Comparison of ENCODE assay signal across 15 mouse cellular contexts in the genomic region with DNA sequence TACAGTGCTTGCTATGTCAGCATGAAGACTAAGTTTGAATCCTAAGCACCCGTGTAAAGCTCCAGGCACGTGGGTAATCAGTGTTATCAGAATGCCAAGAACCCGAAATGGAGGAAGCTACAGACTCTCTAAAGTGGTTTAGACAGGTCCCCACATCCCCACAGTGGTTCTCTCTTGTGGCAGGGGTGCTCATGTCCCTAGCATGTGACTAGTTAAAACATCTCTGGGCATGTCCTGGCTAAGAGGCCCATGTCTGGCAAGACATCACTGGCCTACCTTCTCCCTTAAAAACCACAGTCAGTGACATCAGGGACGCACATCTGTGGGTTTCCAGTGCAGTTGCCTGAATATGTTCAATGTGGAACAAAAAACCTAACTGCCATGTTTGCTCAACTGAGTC.
DNase-seq lines count a peak whose midpoint lies in the region; ATAC-seq and TF ChIP-seq lines count a peak whose summit lies in the region.
"Had no signal": no experiment of that assay in that cellular context is flagged by ENCODE, and none has a peak within 500 bp of the region (broad histone marks: within the 10 kb centered on the region; RNA-seq: fewer than 3 reads in every experiment).

No protein-coding gene starts in this region.

- peak overlapping the region; percentile 60 for H3K27ac ChIP-seq in heart, adult 2 months
- peak overlapping the region; percentile 72 for H3K27ac ChIP-seq in kidney, adult 2 months (ENCODE audit: insufficient read depth, low read depth, low read length)
- H3K27ac ChIP-seq in cortical plate, adult 2 months (ENCODE audit: insufficient read depth, low read length), result 0 out of 2 replicates have a peak overlapping the region, but pooled peaks have one; percentile 69
- no peak overlapping the region for H3K27ac ChIP-seq in stomach, postnatal 0 days (replicated peaks)
- no peak overlapping the region for H3K27ac ChIP-seq in midbrain, embryonic 10.5 days (replicated peaks)
- H3K27ac ChIP-seq: forebrain, embryonic 15.5 days; hindbrain, embryonic 10.5 days; liver, embryonic 13.5 days had no signal

- H3K9me3 ChIP-seq in stomach, postnatal 0 days (ENCODE audit: control insufficient read depth, low read length), result no peaks in the 10 kb centered on the region
- no peaks in the 10 kb centered on the region for H3K9me3 ChIP-seq in midbrain, embryonic 10.5 days (replicated peaks)
- H3K9me3 ChIP-seq: forebrain, embryonic 15.5 days; hindbrain, embryonic 10.5 days; liver, embryonic 13.5 days had no signal

- H3K4me2 ChIP-seq in stomach, postnatal 0 days (replicated peaks; ENCODE audit: low read depth), result no peak overlapping the region
- H3K4me2 ChIP-seq: forebrain, embryonic 15.5 days; liver, embryonic 13.5 days had no signal

- DNase-seq in heart, adult 2 months, result no peak
- DNase-seq in heart, adult 11 months, result no peak
- no peak for DNase-seq in kidney, adult 2 months
- no peak for DNase-seq in kidney, adult 9 months
- DNase-seq in 3T3-L1 (ENCODE audit: low read depth, low spot score), result peak; percentile 52
- no peak for DNase-seq in stomach, postnatal 0 days (ENCODE audit: low spot score)
- DNase-seq in midbrain, embryonic 10.5 days (ENCODE audit: low spot score), result no peak
- DNase-seq: cerebellum, adult 9-10 months; liver, embryonic 13.5 days; lung, postnatal 10 days; midbrain, embryonic 14.5 days had no signal

- no peak overlapping the region for H3K4me3 ChIP-seq in heart, adult 2 months
- no peak overlapping the region for H3K4me3 ChIP-seq in kidney, adult 2 months (ENCODE audit: insufficient read depth, low read depth, low read length)
- H3K4me3 ChIP-seq in cortical plate, adult 2 months (ENCODE audit: insufficient read depth, low read length), result no peak overlapping the region
- no peak overlapping the region for H3K4me3 ChIP-seq in stomach, postnatal 0 days (ENCODE audit: low read depth, low read length)
- H3K4me3 ChIP-seq in midbrain, embryonic 10.5 days, result no peak overlapping the region
- H3K4me3 ChIP-seq: erythroblast, embryonic 14.5 days; forebrain, embryonic 15.5 days; hindbrain, embryonic 10.5 days; liver, embryonic 13.5 days had no signal

- no peak for ATAC-seq in stomach, postnatal 0 days (ENCODE audit: low FRiP score, low TSS enrichment)
- ATAC-seq: forebrain, embryonic 15.5 days had no signal

- no peak for TF ChIP-seq CTCF in heart, adult 2 months (IDR thresholded peaks at IDR 0.05)
- no peak for TF ChIP-seq CTCF in kidney, adult 2 months (conservative IDR thresholded peaks at IDR 0.05; ENCODE audit: insufficient read depth, insufficient read length, low read depth, low read length)
- no peak for TF ChIP-seq CTCF in cortical plate, adult 2 months (IDR thresholded peaks at IDR 0.05; ENCODE audit: extremely low read depth, insufficient read depth, low read length)
- no peak for TF ChIP-seq CTCF in stomach, postnatal 0 days (IDR thresholded peaks at IDR 0.05; ENCODE audit: low read depth)

- TF ChIP-seq EP300 in heart, adult 2 months (IDR thresholded peaks at IDR 0.05; ENCODE audit: insufficient read depth, low read depth, low read length), result no peak
- no peak for TF ChIP-seq EP300 in stomach, postnatal 0 days (optimal IDR thresholded peaks at IDR 0.05)

- intact Hi-C loops in heart, adult 2 months (cut with DNase I), result no loop called here

- 52% methylated on average over 4 of the region's 4 CpGs for WGBS in heart, adult 2 months
- WGBS in kidney, adult 2 months, result 44% methylated on average over 4 of the region's 4 CpGs
- 60% methylated on average over 4 of the region's 4 CpGs for WGBS in stomach, postnatal 0 days
- WGBS in midbrain, embryonic 10.5 days, result 89% methylated on average over 4 of the region's 4 CpGs

- H3K27me3 ChIP-seq in heart, adult 2 months (ENCODE audit: control insufficient read depth, insufficient read depth, low read length), result no peaks in the 10 kb centered on the region
- H3K27me3 ChIP-seq in kidney, adult 2 months (replicated peaks; ENCODE audit: control insufficient read depth, insufficient read depth, low read length), result no peaks in the 10 kb centered on the region
- H3K27me3 ChIP-seq in stomach, postnatal 0 days (ENCODE audit: control insufficient read depth, insufficient read depth, low read length), result no peaks in the 10 kb centered on the region
- H3K27me3 ChIP-seq in midbrain, embryonic 10.5 days (ENCODE audit: low read depth, poor library complexity, severe bottlenecking), result no peaks in the 10 kb centered on the region
- H3K27me3 ChIP-seq: forebrain, embryonic 15.5 days; liver, embryonic 13.5 days had no signal

- H3K9ac ChIP-seq in heart, adult 2 months (ENCODE audit: low read depth, low read length), result no peak overlapping the region
- H3K9ac ChIP-seq in stomach, postnatal 0 days (ENCODE audit: low read length), result no peak overlapping the region
- H3K9ac ChIP-seq: forebrain, embryonic 15.5 days; liver, embryonic 13.5 days had no signal

- TF ChIP-seq POLR2A in heart, adult 2 months (IDR thresholded peaks at IDR 0.05; ENCODE audit: insufficient read depth, low read depth, low read length), result no peak
- no peak for TF ChIP-seq POLR2A in kidney, adult 2 months (IDR thresholded peaks at IDR 0.05; ENCODE audit: low read depth, low read length)
- TF ChIP-seq POLR2A in cortical plate, adult 2 months (IDR thresholded peaks at IDR 0.05; ENCODE audit: extremely low read depth, insufficient read depth, low read length), result no peak

- H3K36me3 ChIP-seq in heart, adult 2 months (ENCODE audit: control insufficient read depth, insufficient read depth, low read length), result peaks cover 14% of the 10 kb centered on the region
- H3K36me3 ChIP-seq in kidney, adult 2 months (ENCODE audit: control insufficient read depth, insufficient read depth, low read length), result no peaks in the 10 kb centered on the region; the same call in 1 of the 2 replicates
- H3K36me3 ChIP-seq in stomach, postnatal 0 days (ENCODE audit: control insufficient read depth, insufficient read depth, low read length), result no peaks in the 10 kb centered on the region
- H3K36me3 ChIP-seq in midbrain, embryonic 10.5 days, result peaks cover 83% of the 10 kb centered on the region
- H3K36me3 ChIP-seq: liver, embryonic 13.5 days had no signal

- no peaks in the 10 kb centered on the region for H3K79me2 ChIP-seq in heart, adult 2 months (replicated peaks; ENCODE audit: control insufficient read depth, insufficient read depth, low read length)

- peaks cover 10% of the 10 kb centered on the region for H3K4me1 ChIP-seq in heart, adult 2 months (ENCODE audit: control insufficient read depth, insufficient read depth, low read length)
- peaks cover 31% of the 10 kb centered on the region for H3K4me1 ChIP-seq in kidney, adult 2 months (ENCODE audit: control insufficient read depth, insufficient read depth, low read length)
- H3K4me1 ChIP-seq in cortical plate, adult 2 months (ENCODE audit: control insufficient read depth, insufficient read depth, low read length), result no peaks in the 10 kb centered on the region; the same call in 1 of the 2 replicates
- H3K4me1 ChIP-seq in stomach, postnatal 0 days (replicated peaks; ENCODE audit: control insufficient read depth, insufficient read depth), result no peaks in the 10 kb centered on the region
- H3K4me1 ChIP-seq in midbrain, embryonic 10.5 days, result 0 out of 2 replicates have a peak, but pooled peaks cover 1% of the 10 kb centered on the region
- H3K4me1 ChIP-seq: hindbrain, embryonic 10.5 days had no signal

Comparison
In these comparisons a context has a peak if more than half of its experiments do, and no peak if none do; other contexts are left out.
1. H3K27ac ChIP-seq: peak in heart, adult 2 months (single experiment), kidney, adult 2 months (single experiment) and cortical plate, adult 2 months (single experiment); none in stomach, postnatal 0 days (single experiment) and midbrain, embryonic 10.5 days (single experiment).